Mouse (Mus musculus) liver, embryonic 13.5 days (tissue): ENCODE measurements at regions not wholly inside any gene's neighbourhood (a gene's known extent, or its start where the extent isn't known, plus 50 kb on each side); places are given as distances from the start of the nearest gene placed in this dataset.

Experiments
- ATAC-seq: fragments of 200-750 bp; cut with Nextera tagmentation; 2 replicates; pipeline ENCODE4 v1.8.0; 2017; ENCODE audit warnings: low read depth, mild to moderate bottlenecking, moderate number of reproducible peaks, moderate library complexity
- DNase-seq: peaks from one replicate; pipeline ENCODE4 v3.0.0; 2022
- H3K27ac ChIP-seq: fragments of 300-500 bp; sonication (generic); 2 replicates; pipeline ENCODE4 v1.5.1; 2015; ENCODE audit warnings: moderate library complexity, mild to moderate bottlenecking, inconsistent platforms
- H3K27me3 ChIP-seq: fragments of 300-500 bp; sonication (generic); 2 replicates; pipeline ENCODE4 v1.6.1; 2015; ENCODE audit warnings: mild to moderate bottlenecking, inconsistent platforms
- H3K36me3 ChIP-seq: fragments of 300-500 bp; sonication (generic); 2 replicates; pipeline ENCODE4 v1.6.1; 2015; ENCODE audit warnings: mild to moderate bottlenecking, inconsistent platforms
- H3K4me1 ChIP-seq: fragments of 300-500 bp; sonication (generic); replicated peaks from 2 replicates; pipeline ENCODE4 v1.6.1; 2015; ENCODE audit warnings: inconsistent platforms
- H3K4me2 ChIP-seq: fragments of 300-500 bp; sonication (generic); 2 replicates; pipeline ENCODE4 v1.6.1; 2015; ENCODE audit warnings: inconsistent platforms, mild to moderate bottlenecking, moderate library complexity
- H3K4me3 ChIP-seq: fragments of 300-500 bp; sonication (generic); replicated peaks from 2 replicates; pipeline ENCODE4 v1.5.1; 2015; ENCODE audit warnings: mild to moderate bottlenecking, inconsistent platforms
- H3K9ac ChIP-seq: fragments of 300-500 bp; sonication (generic); 2 replicates; pipeline ENCODE4 v1.6.1; 2015; ENCODE audit warnings: mild to moderate bottlenecking, inconsistent platforms
- H3K9me3 ChIP-seq: fragments of 300-500 bp; sonication (generic); replicated peaks from 2 replicates; pipeline ENCODE4 v1.6.1; 2016; ENCODE audit warnings: inconsistent platforms
- WGBS: fragments of 180-500 bp; shearing (Covaris S2); methylation state at CpG from one replicate; pipeline ENCODE4 v1.1.7; 2015; ENCODE audit not compliant: insufficient replicate concordance; 5-methylcytosine and 5-hydroxymethylcytosine counted together

DNA sequence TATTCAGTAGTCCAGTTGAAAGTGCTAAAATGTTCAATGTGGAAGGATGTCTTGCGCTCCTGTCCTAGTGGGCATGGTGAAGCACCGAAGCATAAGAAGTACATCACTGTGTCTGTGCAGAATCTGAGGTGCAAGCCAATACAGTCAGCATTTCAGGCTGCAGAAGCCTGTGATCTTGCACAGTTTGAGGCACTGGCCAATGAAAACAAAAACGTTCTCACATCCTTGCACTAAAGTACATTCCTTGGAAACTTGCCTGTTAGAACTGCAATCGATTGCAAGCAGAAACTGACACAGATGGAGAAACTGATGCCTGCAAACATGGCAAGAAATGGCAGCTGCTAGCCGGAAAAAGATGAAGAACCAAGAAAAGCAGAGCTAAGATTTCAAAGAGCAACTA is 472.9 kb upstream of the Atp11b start:
- Histone ChIP-seq H3K4me3 (no peak overlapping the region), H3K4me1 (no peaks in the 10 kb centered on the region), H3K27me3 (no peaks in the 10 kb centered on the region), H3K4me2 (no peak overlapping the region), H3K36me3 (no peaks in the 10 kb centered on the region), H3K9ac (no peak overlapping the region), H3K27ac (no peak overlapping the region), H3K9me3 (no peaks in the 10 kb centered on the region)
- ATAC-seq (no peak), DNase-seq (no peak)
- 54% methylated on average over 5 of the region's 5 CpGs for WGBS

DNA sequence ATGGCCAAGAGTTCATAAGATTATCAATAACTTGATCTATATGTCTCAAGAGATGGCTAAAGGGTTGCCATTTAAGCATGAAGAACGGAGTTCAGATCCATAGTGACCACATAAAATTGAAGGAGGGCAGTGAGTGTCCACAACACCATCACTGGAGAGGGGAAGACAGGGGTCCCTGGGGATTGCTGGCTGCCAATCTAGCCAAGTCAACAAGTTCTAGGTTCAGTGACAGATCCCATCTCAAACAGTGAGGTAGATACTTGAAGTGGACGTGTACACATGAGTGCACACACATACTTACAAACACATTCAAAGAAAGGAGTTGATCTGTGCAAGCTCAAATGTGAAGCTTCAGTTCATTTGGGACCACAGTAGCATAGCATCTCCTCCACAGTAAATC is 471.8 kb upstream of the Atp11b start:
- no peak overlapping the region for H3K4me2 ChIP-seq
- WGBS = 61% methylated on average over 2 of the region's 2 CpGs
- H3K4me1 ChIP-seq = no peaks in the 10 kb centered on the region
- DNase-seq (no peak), ATAC-seq (no peak)
- H3K4me3 ChIP-seq = no peak overlapping the region
- no peaks in the 10 kb centered on the region for H3K27me3 ChIP-seq
- H3K27ac ChIP-seq = no peak overlapping the region
- no peaks in the 10 kb centered on the region for H3K36me3 ChIP-seq
- H3K9ac ChIP-seq = no peak overlapping the region
- no peaks in the 10 kb centered on the region for H3K9me3 ChIP-seq

DNA sequence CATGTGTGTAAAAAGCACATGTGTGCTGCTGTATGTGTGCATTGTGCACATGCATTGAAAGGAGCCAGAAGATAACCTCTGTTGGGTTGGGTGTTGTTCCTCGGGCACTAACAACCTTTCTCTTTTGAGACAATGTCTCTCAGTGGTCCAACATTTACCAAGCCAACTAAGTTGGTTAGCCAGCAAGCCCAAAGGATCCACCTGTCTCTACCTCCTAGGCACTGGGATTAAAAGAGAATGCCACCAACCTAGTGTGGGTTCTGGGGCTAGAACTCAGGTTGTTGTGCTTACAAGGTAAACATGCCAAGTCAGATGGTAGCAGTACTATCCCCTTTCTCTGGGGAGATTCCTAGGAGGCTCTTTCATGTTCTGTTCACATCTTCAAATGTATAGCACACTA is 459.1 kb upstream of the Atp11b start:
- Histone ChIP-seq H3K4me3 (no peak overlapping the region), H3K9ac (no peak overlapping the region), H3K27ac (no peak overlapping the region), H3K4me2 (no peak overlapping the region), H3K36me3 (no peaks in the 10 kb centered on the region), H3K4me1 (no peaks in the 10 kb centered on the region), H3K9me3 (no peaks in the 10 kb centered on the region), H3K27me3 (no peaks in the 10 kb centered on the region)
- ATAC-seq (no peak), DNase-seq (no peak)
- WGBS = 51% methylated on average over 1 of the region's 1 CpGs

DNA sequence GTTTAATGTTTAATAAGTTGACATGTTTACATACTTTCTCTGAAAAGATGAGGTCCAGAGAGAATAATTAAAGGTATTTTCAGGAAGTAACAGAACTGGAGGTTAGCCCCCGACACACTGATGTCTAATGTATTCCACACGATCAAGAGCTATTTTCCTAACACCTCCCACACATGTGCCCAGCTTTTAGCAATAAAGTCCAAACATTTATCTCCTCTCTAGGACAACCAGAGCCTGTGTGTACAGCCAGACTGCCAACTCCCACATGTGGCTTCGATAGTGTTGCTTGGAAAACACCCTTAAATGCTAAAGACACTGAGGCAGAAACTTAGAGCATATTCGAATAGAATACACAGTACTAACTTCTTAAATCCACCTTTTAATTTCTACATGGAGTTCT is 458.2 kb upstream of the Atp11b start:
- Histone ChIP-seq H3K9me3 (no peaks in the 10 kb centered on the region), H3K27me3 (no peaks in the 10 kb centered on the region), H3K27ac (no peak overlapping the region), H3K36me3 (no peaks in the 10 kb centered on the region), H3K9ac (no peak overlapping the region), H3K4me2 (no peak overlapping the region), H3K4me3 (no peak overlapping the region), H3K4me1 (no peaks in the 10 kb centered on the region)
- WGBS = 56% methylated on average over 4 of the region's 4 CpGs
- ATAC-seq (no peak), DNase-seq (no peak)

DNA sequence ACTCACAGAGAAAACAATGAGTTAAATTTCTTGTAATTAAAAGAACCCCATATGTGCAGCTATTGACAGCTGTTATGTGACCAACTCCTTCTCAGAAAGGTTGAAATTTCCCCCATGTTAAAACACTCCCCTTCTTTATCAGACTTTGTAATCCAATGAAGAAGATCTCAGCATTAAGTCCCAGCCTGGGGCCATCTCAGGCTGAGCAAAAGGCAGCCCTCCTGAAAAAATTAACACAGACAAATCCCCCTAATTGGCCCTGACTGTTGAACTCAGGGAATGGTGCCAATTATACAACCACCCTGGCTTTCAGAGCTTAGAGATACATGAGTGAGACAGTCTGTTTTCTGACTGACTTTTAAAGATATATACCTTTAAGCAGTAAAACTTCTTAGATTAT is 454.9 kb upstream of the Atp11b start:
- ATAC-seq (no peak), DNase-seq (no peak)
- no peak overlapping the region for H3K27ac ChIP-seq

DNA sequence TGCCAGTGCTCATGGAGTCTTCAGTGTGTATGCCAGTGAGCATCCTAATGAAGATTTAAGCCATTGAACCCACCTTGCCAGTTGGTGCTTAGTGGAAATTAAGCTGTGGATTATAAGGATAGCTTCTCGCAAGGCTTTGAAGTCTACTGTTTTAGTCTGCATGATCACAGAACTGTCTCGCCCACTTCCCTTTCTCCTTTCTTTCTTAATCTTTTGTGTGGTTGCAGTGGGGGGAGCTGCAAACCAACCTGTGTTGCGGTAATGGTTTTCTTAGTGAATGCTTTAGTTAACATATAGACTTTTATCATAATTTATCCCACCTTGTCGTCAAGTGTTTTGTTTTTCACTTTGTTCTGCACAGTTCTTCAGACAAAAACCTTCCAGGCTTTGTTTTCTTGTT is 447.9 kb upstream of the Atp11b start:
- no peaks in the 10 kb centered on the region for H3K9me3 ChIP-seq
- 49% methylated on average over 4 of the region's 4 CpGs for WGBS
- H3K4me1 ChIP-seq = no peaks in the 10 kb centered on the region
- H3K4me3 ChIP-seq = no peak overlapping the region
- H3K27me3 ChIP-seq = no peaks in the 10 kb centered on the region
- no peak overlapping the region for H3K4me2 ChIP-seq
- ATAC-seq = no peak
- no peaks in the 10 kb centered on the region for H3K36me3 ChIP-seq
- DNase-seq = no peak
- no peak overlapping the region for H3K27ac ChIP-seq
- H3K9ac ChIP-seq = no peak overlapping the region

More for the DNA sequence above, 454.9 kb upstream of the Atp11b start:
- Histone ChIP-seq H3K27me3 (no peaks in the 10 kb centered on the region), H3K4me2 (no peak overlapping the region), H3K9me3 (no peaks in the 10 kb centered on the region), H3K4me1 (no peaks in the 10 kb centered on the region), H3K9ac (no peak overlapping the region), H3K4me3 (no peak overlapping the region), H3K36me3 (no peaks in the 10 kb centered on the region)

DNA sequence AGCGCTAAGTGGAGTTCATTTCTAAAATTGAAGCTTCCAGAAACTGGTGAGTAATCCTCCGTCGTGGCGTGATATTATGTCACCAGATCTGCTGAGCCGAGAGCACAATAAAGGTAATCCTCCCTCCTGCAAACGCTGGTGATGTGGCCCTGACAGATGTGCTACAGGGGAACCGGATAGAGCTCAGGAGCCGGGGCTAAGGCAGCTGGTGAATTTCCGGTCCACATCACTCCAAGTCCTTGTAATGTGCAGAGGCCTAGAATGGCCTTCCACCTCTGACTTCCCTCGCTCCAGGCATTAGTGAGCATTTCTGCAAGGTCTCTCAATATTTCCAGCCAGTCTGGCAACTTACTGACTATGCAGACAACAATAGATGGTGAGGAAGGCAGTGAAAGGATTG is 439.7 kb upstream of the Atp11b start:
- no peak for ATAC-seq
- Histone ChIP-seq H3K27ac (no peak overlapping the region), H3K4me2 (no peak overlapping the region), H3K4me3 (no peak overlapping the region), H3K27me3 (no peaks in the 10 kb centered on the region), H3K36me3 (no peaks in the 10 kb centered on the region), H3K9ac (no peak overlapping the region), H3K9me3 (no peaks in the 10 kb centered on the region), H3K4me1 (no peaks in the 10 kb centered on the region)
- no peak for DNase-seq
- WGBS = 63% methylated on average over 10 of the region's 10 CpGs

DNA sequence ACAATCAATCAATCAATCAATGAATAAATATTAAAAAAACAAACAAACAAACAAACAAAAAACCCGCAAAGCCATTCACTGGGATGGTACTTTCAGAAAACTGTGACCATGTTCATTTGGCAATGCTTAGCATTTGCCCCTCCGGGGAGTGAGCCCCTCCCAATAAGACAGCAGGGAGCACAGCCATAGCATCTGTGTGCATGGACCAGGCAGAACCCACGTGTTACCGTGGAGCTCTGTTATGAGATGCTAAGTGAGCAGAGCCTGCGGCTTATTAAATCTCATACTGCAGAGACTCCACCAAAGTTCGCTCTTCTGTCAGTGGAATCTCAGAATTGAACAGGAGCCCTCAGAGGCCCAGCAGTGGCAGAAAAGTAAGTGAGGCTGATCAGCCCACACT is 438.7 kb upstream of the Atp11b start:
- no peaks in the 10 kb centered on the region for H3K36me3 ChIP-seq
- no peak overlapping the region for H3K9ac ChIP-seq
- H3K27me3 ChIP-seq = no peaks in the 10 kb centered on the region
- WGBS = 77% methylated on average over 6 of the region's 6 CpGs
- no peak for DNase-seq
- H3K9me3 ChIP-seq = no peaks in the 10 kb centered on the region
- no peak overlapping the region for H3K4me2 ChIP-seq
- ATAC-seq = no peak
- no peak overlapping the region for H3K4me3 ChIP-seq
- no peaks in the 10 kb centered on the region for H3K4me1 ChIP-seq
- H3K27ac ChIP-seq = no peak overlapping the region

DNA sequence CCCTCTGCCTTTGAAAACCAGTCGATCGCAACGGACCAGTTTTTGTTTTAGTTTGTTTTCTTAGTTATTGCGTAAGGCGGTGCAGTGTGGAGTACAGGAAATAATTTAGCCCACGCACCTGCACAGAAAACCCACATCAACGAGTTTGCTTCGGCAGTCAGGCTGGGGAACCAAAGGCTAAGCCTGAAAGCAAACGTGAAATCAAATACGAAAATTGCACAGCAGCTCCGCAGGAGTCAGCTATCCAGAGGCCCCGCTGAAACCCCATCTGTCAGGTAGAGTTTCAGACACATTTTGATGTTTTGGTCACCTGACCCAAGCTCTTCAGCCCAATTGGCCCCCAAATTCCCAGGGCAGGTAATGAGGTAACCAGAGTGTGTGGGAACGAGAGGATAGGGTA is 435.6 kb upstream of the Atp11b start:
- no peak overlapping the region for H3K4me3 ChIP-seq
- H3K9me3 ChIP-seq = no peaks in the 10 kb centered on the region
- 0 out of 2 replicates have a peak overlapping the region, but pooled peaks have one; percentile 17 for H3K4me2 ChIP-seq
- 48% methylated on average over 13 of the region's 13 CpGs for WGBS
- no peaks in the 10 kb centered on the region for H3K27me3 ChIP-seq
- ATAC-seq (no peak), DNase-seq (no peak)
- H3K9ac ChIP-seq = no peak overlapping the region
- no peaks in the 10 kb centered on the region for H3K4me1 ChIP-seq
- H3K36me3 ChIP-seq = no peaks in the 10 kb centered on the region
- no peak overlapping the region for H3K27ac ChIP-seq

DNA sequence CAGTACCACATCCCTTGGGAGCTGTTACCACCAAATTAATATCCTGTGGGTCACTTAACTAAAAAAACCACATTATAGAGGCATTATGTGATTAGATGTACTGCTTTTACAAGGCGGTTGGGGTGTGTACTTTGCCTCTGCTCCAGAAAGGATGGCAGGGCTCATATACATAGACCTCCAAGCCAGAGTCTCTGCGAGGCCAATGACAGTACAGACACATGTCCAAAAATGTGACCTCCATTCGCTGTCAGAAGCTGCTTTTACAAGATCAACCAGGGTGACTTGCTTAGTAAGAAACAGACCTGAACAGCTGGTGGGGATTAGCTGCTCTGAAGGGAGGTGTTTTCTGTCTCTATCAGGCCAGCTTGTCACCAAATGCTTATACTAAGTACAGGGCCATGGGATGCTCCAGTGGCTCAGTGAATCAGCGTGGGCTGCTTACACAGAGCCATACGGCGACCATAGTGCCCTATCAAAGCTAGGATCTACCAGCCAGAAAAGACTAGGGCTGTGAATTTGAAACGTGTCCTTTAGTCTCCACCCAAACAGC is 433.0 kb upstream of the Atp11b start:
- Histone ChIP-seq H3K27ac (no peak overlapping the region), H3K4me1 (no peaks in the 10 kb centered on the region), H3K4me2 (no peak overlapping the region), H3K36me3 (no peaks in the 10 kb centered on the region), H3K9me3 (no peaks in the 10 kb centered on the region), H3K4me3 (no peak overlapping the region), H3K9ac (no peak overlapping the region), H3K27me3 (no peaks in the 10 kb centered on the region)
- 44% methylated on average over 7 of the region's 7 CpGs for WGBS
- ATAC-seq (no peak), DNase-seq (no peak)

DNA sequence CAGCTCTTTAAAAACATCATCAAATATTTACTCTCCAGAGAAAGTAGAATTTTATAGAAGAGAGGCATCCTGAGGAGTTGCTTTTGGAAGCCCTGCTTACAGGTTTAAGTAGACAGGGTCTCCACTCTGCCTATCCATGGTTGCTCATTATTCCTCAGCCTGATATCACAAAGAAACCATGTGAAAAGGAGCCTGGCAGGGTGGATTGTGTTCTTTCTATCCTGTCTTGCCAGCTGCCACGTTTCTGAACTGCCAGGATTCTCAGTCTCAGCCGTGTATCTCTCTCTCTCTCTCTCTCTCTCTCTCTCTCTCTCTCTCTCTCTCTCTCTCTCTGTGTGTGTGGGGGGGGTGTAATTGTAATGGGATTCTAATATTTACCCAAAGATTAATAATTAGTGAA is 431.9 kb upstream of the Atp11b start:
- H3K9ac ChIP-seq = no peak overlapping the region
- H3K27ac ChIP-seq = no peak overlapping the region
- H3K36me3 ChIP-seq = no peaks in the 10 kb centered on the region
- 25% methylated on average over 2 of the region's 2 CpGs for WGBS
- H3K27me3 ChIP-seq = no peaks in the 10 kb centered on the region
- H3K4me3 ChIP-seq = no peak overlapping the region
- H3K4me2 ChIP-seq = no peak overlapping the region
- no peaks in the 10 kb centered on the region for H3K9me3 ChIP-seq
- ATAC-seq (no peak), DNase-seq (no peak)
- no peaks in the 10 kb centered on the region for H3K4me1 ChIP-seq

DNA sequence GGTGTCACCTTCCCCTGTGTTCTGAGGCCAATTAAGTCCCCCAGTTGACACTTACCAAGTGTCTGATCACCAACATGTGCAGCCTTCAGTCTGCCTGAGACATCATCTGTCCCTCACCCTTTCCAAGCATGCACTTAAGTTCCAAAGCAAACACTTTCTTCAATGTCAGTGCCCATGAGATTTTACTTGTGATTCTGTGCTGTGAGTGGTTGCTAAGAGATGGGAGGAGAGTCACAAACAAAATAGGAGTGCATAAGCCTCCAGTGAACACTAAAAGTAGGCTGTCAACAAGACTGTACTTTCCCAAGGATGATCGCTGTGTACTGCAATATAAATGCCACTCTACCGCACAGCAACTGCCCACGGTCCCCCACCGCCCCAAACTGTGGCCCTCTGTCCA is 431.0 kb upstream of the Atp11b start:
- Histone ChIP-seq H3K9me3 (no peaks in the 10 kb centered on the region), H3K4me1 (no peaks in the 10 kb centered on the region), H3K4me3 (no peak overlapping the region), H3K27ac (no peak overlapping the region), H3K36me3 (no peaks in the 10 kb centered on the region), H3K27me3 (no peaks in the 10 kb centered on the region), H3K4me2 (no peak overlapping the region), H3K9ac (no peak overlapping the region)
- ATAC-seq = no peak
- 70% methylated on average over 4 of the region's 4 CpGs for WGBS
- no peak for DNase-seq
